In genomic region chr5:124439447-124440093, GRCm38 (mm10) we compare ENCODE assay signal across 8 mouse cellular contexts. TPM values are rescaled to one million over a fixed set of nuclear protein-coding genes. Genes with fewer than 3 reads are reported as not detected.
DNase-seq lines count a peak whose midpoint lies in the region; ATAC-seq and TF ChIP-seq lines count a peak whose summit lies in the region.

TSS of gene Kmt5a (plus strand) at chr5:124439930.

- H3K4me2 ChIP-seq in heart, embryonic 12.5 days, result peak within 1 kb of the TSS; percentile 85
- H3K4me2 ChIP-seq in kidney, postnatal 0 days (ENCODE audit: low read length), result peak within 1 kb of the TSS; percentile 98
- H3K4me2 ChIP-seq in liver, embryonic 11.5 days, result peak within 1 kb of the TSS; percentile 88
- H3K4me2 ChIP-seq in stomach, embryonic 14.5 days (replicated peaks; ENCODE audit: low read depth, low read length), result peak within 1 kb of the TSS; percentile 96

- H3K4me3 ChIP-seq in heart, embryonic 12.5 days, result peak within 1 kb of the TSS; percentile 67
- H3K4me3 ChIP-seq in kidney, postnatal 0 days (replicated peaks; ENCODE audit: low read depth, low read length), result peak within 1 kb of the TSS; percentile 61
- peak within 1 kb of the TSS; percentile 90 for H3K4me3 ChIP-seq in liver, embryonic 11.5 days (ENCODE audit: low read depth, low read length)
- peak within 1 kb of the TSS; percentile 76 for H3K4me3 ChIP-seq in stomach, embryonic 14.5 days (ENCODE audit: low read depth, low read length)

- H3K4me1 ChIP-seq in heart, embryonic 12.5 days (replicated peaks), result peaks cover 11% of the 10 kb centered on the region
- H3K4me1 ChIP-seq in kidney, postnatal 0 days (replicated peaks; ENCODE audit: insufficient read depth, low read length), result peaks cover 5% of the 10 kb centered on the region
- H3K4me1 ChIP-seq in liver, embryonic 11.5 days (replicated peaks; ENCODE audit: control insufficient read depth, insufficient read depth, low read length), result peaks cover 12% of the 10 kb centered on the region
- peaks cover 2% of the 10 kb centered on the region; the same call in 1 of the 2 replicates for H3K4me1 ChIP-seq in stomach, embryonic 14.5 days (ENCODE audit: control insufficient read depth, insufficient read depth, low read length)

- WGBS in heart, embryonic 12.5 days, result under 1% methylated on average over 34 of the region's 34 CpGs
- WGBS in kidney, postnatal 0 days, result 1% methylated on average over 34 of the region's 34 CpGs
- WGBS in liver, embryonic 11.5 days, result under 1% methylated on average over 34 of the region's 34 CpGs
- whole genome bisulfite sequencing in stomach, embryonic 14.5 days, result under 1% methylated on average over 34 of the region's 34 CpGs

- peak; percentile 98 for DNase-seq in CD4-positive helper T cell, adult 2 months (ENCODE audit: low read depth, low spot score)
- DNase-seq in brain, embryonic 18.5 days (ENCODE audit: low read depth, low spot score), result peak; percentile 80
- DNase-seq in kidney, postnatal 0 days (ENCODE audit: low spot score), result peak; percentile 98
- peak; percentile 93 for DNase-seq in liver, embryonic 11.5 days (ENCODE audit: low spot score)
- DNase-seq in naive thymus-derived CD4-positive, alpha-beta T cell, adult 2 months (ENCODE audit: low read depth), result peak; percentile 96

- no peaks in the 10 kb centered on the region for H3K36me3 ChIP-seq in heart, embryonic 12.5 days
- H3K36me3 ChIP-seq in kidney, postnatal 0 days (ENCODE audit: insufficient read depth, low read length), result no peaks in the 10 kb centered on the region
- peaks cover 2% of the 10 kb centered on the region; the same call in 1 of the 2 replicates for H3K36me3 ChIP-seq in liver, embryonic 11.5 days (ENCODE audit: control insufficient read depth, insufficient read depth, low read length)
- H3K36me3 ChIP-seq in stomach, embryonic 14.5 days (ENCODE audit: control insufficient read depth, insufficient read depth, low read length), result no peaks in the 10 kb centered on the region

- peak within 1 kb of the TSS; percentile 78 for H3K9ac ChIP-seq in heart, embryonic 12.5 days
- peak within 1 kb of the TSS; percentile 77 for H3K9ac ChIP-seq in kidney, postnatal 0 days (ENCODE audit: low read depth, low read length)
- peak within 1 kb of the TSS; percentile 95 for H3K9ac ChIP-seq in liver, embryonic 11.5 days (ENCODE audit: low read depth, low read length)
- H3K9ac ChIP-seq in stomach, embryonic 14.5 days (replicated peaks; ENCODE audit: low read depth, low read length), result peak within 1 kb of the TSS; percentile 61

- ATAC-seq in erythroid progenitor cell, adult 5-6 weeks (replicated peaks; ENCODE audit: low FRiP score, poor library complexity, severe bottlenecking), result peak; percentile 88
- ATAC-seq in heart, embryonic 12.5 days (ENCODE audit: insufficient number of reproducible peaks, low FRiP score), result peak; percentile 98
- ATAC-seq in kidney, postnatal 0 days (replicated peaks; ENCODE audit: low FRiP score, low read depth), result peak; percentile 97
- peak; percentile 96 for ATAC-seq in liver, embryonic 11.5 days (replicated peaks; ENCODE audit: low FRiP score)
- peak; percentile 98 for ATAC-seq in stomach, embryonic 14.5 days (ENCODE audit: insufficient number of reproducible peaks, insufficient read depth, low FRiP score, low read depth)

- no peaks in the 10 kb centered on the region for H3K9me3 ChIP-seq in heart, embryonic 12.5 days (replicated peaks)
- H3K9me3 ChIP-seq in kidney, postnatal 0 days (replicated peaks; ENCODE audit: low read length), result no peaks in the 10 kb centered on the region
- H3K9me3 ChIP-seq in liver, embryonic 11.5 days (ENCODE audit: control insufficient read depth, low read length), result no peaks in the 10 kb centered on the region
- H3K9me3 ChIP-seq in stomach, embryonic 14.5 days (ENCODE audit: control insufficient read depth, low read depth, low read length), result no peaks in the 10 kb centered on the region

- TF ChIP-seq CTCF in kidney, postnatal 0 days (IDR thresholded peaks at IDR 0.05; ENCODE audit: low read depth), result peak; percentile 36; the same call in 1 of the 2 replicates

- H3K27me3 ChIP-seq in heart, embryonic 12.5 days (replicated peaks), result no peaks in the 10 kb centered on the region
- H3K27me3 ChIP-seq in kidney, postnatal 0 days (ENCODE audit: insufficient read depth, low read length), result no peaks in the 10 kb centered on the region
- no peaks in the 10 kb centered on the region for H3K27me3 ChIP-seq in liver, embryonic 11.5 days (replicated peaks; ENCODE audit: control insufficient read depth, insufficient read depth, low read length)
- H3K27me3 ChIP-seq in stomach, embryonic 14.5 days (ENCODE audit: control insufficient read depth, insufficient read depth, low read length), result no peaks in the 10 kb centered on the region

- peak within 1 kb of the TSS; percentile 90 for H3K27ac ChIP-seq in heart, embryonic 12.5 days (ENCODE audit: poor library complexity, severe bottlenecking)
- peak within 1 kb of the TSS; percentile 89 for H3K27ac ChIP-seq in kidney, postnatal 0 days
- peak within 1 kb of the TSS; percentile 95 for H3K27ac ChIP-seq in liver, embryonic 11.5 days (ENCODE audit: low read depth, low read length)
- peak within 1 kb of the TSS; percentile 88 for H3K27ac ChIP-seq in stomach, embryonic 14.5 days (ENCODE audit: low read length)

RNA-seq across cellular contexts. Expression of gene Kmt5a, which starts in this region (rescaled TPM):
- 307 and 377 TPM in 2 replicates for total RNA-seq in erythroid progenitor cell, adult 5-6 weeks (2015; ENCODE audit: low replicate concordance)
- total RNA-seq in erythroid progenitor cell, adult 5-6 weeks (2017; ENCODE audit: low replicate concordance), result 344 and 488 TPM in 2 replicates
- 81.1 and 85.4 TPM in 2 replicates for polyA plus RNA-seq in heart, embryonic 12.5 days (2016; fragmentation: Nextera tagmentation; extraction: Ambion mirVana)
- polyA plus RNA-seq in kidney, postnatal 0 days (2015; fragmentation: Nextera tagmentation; extraction: Ambion mirVana), result 32.8 and 47.5 TPM in 2 replicates
- polyA plus RNA-seq in liver, embryonic 11.5 days (2014; fragmentation: Nextera tagmentation; extraction: Ambion mirVana), result 132 and 145 TPM in 2 replicates
- polyA plus RNA-seq in stomach, embryonic 14.5 days (2014; fragmentation: Nextera tagmentation; extraction: Ambion mirVana), result 52.9 and 59.8 TPM in 2 replicates

Comparison
In these comparisons a context has a peak if more than half of its experiments do, and no peak if none do; other contexts are left out.
1. Peak in every context shown above with its lines: DNase-seq, ATAC-seq, H3K4me3 ChIP-seq and H3K27ac ChIP-seq.